Mouse (Mus musculus): Measurements from ENCODE around the gene Mob3b.

Gene Mob3b

DNA sequence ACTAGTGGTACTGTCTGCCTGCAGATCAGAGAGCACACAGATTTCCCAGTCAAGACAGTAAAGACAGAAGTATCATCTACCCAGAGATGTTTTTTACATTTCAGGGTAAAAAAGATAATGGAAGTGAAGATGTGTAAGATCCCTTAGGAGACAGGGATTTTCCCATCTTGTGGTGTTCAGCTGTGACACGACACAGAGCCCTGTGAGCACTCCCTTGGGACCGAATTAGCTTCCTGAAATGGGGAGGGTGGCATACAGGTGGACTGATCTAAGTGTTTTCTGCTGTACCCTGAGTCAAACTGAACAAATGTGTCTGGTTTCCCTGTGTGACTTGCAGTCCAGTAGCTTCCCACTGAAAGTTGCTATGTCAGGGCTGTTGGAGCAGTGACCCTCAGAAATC is 42.3 kb downstream of the Mob3b start:
- DNase-seq (ENCODE audit: low read depth), result no peak

DNA sequence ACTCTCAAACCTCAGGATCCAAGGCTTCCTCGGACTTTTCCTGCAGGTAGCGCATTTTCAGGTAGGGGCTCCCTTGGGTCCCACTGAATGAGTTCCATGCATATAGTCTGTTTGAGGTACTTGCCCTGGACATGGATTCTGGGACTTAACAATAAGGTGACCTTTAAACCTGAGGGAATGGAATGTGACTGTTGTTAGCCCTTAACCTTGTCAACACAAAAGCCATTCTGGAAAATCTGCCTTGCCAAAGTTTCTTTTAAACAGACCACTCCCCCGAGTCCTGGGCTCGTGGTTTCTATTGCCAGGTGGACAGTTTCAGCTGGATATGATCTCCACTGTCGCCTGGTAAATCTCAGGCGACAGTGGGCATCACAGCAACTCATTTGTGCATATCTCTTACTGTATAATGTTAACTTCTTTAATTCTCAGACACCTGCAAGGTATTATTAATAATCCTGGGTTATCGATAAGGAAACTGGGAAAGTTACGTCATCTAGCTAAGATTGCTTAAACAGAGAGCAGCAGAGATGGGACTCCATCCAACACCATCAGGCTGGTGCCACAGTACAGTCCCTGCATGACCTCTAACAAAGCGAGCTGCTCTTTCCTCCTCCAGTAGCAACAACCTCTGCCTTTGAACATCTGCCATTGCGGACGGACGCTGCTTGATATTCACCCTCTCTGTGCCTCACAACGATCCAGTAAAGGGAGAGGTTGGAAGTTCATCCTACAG is 43.6 kb downstream of the Mob3b start:
- DNase-seq (ENCODE audit: low read depth), result no peak

DNA sequence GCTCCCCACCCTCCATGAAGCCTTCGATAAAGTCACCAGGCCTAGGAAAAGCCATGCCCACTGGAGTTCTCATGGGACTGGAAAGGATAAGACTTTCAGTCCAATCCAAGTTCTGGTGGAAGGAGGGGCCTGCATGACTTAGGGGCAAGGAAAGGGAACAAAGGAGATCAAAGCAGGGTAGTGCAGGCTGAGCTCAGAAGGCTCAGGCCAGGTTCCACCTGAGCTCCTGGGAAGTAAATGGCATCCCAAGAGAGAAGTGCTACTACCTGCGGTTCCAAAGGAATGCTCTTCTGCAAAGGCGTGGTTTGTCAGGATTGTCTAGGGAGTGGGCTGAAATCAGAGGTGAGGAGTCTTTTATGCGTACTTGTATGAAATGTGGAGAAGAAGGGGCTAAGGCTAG is 44.8 kb downstream of the Mob3b start:
- no peak for DNase-seq (ENCODE audit: low read depth)

DNA sequence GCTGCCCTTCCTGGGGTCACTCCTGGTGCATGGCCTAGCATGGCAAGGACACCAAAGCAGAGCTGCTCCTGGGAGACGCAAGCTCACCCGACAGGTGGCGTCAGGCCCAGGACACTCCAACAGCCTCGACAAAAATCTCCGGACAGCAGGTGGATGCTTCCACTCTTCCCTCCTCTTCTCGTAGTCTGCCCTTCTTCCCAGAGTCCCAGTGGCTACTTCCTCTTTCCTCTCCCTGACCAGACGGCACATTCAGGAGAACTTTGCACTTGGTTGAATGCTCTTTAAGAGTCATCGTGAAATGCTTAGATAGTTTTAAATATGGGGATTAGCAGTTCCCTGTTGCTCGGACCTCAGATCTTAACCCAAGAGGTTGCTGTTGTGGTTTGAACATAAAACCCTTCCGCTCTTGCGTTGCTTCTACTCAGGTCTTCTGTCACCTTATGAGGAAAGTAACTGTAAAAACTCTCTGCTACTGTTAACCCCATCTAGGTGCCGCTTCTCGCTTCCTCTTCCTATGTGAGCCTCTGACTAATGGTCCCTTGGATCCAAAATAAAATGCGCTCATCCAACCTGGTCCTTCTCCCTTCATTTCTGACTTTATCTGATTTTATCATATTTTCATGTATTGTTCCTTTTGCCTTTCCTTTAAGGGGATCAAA is 52.0 kb downstream of the Mob3b start:
- no peak for DNase-seq (ENCODE audit: low read depth)

DNA sequence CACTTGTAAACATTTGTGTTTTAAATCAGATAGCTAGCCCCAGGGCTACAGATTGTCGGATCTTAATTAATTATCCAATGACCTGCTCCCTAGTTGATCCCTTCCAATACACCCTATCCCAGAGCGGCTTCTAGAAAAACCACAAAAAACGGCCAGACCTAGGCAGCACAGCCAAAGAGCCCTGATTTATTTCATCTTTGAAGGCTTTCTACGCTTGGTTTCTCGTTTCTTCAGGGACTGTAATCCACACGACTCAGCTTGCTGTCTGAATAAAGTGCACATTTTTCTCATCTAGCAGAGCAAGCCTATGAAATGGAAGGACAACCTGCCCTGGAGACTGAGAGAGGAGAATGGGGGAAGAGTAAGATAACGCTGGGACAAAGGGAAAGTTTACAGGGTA is 56.1 kb downstream of the Mob3b start:
- no peak for DNase-seq (ENCODE audit: low read depth)

DNA sequence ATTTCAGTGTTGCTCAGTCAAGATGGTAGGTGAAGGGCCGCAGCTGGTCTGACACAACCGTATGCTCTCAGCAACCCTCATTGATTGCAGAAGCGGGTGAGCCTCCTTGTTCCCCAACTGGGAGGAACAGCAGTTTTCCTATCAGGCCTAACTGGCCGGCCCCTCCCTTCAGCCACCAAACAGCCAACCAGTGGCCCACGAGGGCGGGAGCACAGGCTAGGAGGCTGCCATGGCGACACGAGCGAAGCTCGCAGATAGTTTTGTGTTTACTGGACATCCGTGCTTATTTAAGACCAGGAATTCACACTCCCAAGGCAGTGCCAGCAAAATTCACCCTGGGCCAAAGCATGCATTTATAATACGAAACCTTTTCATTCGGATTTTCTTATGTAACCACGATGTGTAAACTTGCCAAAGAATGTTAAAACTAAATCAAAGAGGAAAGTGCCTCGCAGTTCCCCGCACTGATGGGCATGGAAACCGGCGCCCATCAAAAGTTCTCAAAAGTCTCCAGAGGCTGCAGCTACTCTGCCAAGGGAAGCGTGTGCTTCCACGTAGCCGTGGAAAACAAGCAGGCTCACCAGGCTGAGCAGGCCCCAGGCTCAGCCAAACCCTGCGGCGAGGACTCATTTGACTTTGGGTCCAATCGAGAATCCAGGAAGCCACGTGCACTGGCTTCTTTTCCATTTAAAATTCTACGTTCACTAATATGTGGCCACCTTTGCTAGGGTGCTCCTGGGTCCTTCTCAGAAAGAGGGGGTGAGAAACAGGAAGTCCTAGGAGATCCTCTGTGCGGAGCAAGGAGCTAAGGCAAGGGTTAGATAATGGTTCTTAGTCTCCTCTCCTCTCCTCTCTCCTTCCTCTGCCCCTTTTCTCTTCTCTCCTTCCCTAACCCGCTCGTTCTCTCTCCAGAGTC is 57.2 kb downstream of the Mob3b start:
- DNase-seq (ENCODE audit: low read depth), result peak; percentile 15

DNA sequence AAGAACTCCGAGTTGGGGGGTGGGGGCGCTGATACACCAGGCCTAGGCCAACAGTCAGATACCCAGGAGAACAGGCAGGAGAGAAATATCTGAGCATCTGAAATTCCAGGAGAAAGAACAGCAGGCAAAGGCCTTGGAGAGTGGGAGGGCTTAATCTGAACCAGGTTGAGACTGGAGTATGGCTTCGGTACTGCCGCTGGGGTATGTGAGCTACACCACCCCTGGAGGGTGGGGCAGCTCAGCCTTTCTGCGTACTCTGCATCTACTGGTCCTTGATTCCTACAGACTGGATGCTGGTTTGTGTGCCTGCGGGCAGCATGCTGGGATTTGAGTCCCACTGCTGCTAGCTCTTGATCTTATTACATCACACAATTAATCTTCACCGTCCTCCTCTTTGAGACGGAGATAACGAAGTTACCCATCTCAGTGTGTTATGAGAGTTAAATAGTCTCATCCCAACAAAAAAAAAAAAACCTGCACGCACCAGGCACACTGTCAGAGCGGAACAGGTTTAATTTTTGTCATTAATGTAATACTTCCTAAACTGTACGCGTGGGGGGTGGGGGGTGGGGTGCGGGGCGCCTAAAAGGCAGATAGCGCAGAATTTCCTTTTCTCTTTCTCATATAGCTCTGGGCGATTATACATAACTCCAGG is 57.9 kb downstream of the Mob3b start:
- no peak for DNase-seq (ENCODE audit: low read depth)

DNA sequence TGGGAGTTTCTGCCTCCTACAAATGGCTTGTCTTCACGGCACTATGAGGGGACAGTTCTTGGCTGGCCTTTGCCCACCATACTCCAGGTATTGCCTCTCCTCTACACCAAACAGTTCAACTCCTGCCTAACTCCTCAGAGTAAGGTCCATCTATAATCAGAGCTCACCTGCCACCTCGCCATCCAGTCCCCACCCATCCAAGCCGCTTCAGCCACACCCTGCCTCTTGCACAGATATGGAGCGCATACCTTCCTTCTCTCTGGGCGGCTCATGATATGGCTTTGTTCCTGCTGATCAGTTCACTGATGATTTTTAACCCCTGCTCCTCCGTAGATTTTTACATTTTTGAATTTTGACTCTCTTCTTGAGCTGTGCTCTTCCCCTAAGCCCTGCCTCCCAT is 58.7 kb downstream of the Mob3b start:
- no peak for DNase-seq (ENCODE audit: low read depth)

DNA sequence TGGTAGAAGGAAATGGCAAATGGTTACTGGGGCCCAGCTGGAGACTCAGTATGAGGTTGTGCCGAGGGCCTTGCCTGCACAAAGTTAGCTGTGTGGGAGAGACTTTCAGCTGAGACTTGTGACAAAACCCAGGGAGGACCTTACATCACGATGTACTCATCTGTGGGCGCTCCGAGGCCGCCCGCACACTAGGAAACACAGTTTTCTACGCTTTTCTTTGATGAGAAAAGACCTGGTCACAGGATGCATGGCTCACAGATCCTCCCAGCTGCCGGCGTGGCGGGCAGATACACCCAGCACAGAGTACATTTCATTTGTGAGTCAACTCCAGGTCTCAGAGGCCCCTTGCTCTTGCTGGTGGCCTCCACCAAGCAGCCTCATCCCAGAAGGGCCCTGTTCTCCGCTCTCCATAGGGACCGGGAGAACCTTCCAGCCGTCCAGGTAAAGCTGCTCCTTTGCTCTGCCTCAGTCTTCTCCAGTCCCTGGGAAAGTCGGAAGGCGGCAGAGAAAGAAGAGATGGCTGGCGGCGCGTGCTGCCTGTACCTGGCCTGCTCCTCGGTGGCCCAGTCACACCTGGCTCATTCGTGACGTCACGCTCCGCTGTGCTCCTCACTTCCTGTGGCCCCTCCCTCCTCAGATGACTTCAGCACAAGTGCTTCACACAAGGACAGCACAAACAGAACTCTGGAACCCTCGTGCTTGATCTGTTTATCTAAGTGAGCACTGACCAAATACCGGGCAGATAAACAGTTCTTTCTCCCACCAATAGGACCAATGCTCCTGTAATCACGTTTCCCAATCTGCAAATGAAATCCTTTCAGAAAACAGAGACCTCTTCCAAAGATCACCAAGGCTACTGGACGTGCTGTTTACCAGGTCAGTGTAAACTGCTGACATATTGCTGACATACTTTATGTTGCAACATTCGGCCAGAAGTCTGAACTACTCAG is 60.8 kb downstream of the Mob3b start:
- peak; percentile 45 for DNase-seq (ENCODE audit: low read depth)

DNA sequence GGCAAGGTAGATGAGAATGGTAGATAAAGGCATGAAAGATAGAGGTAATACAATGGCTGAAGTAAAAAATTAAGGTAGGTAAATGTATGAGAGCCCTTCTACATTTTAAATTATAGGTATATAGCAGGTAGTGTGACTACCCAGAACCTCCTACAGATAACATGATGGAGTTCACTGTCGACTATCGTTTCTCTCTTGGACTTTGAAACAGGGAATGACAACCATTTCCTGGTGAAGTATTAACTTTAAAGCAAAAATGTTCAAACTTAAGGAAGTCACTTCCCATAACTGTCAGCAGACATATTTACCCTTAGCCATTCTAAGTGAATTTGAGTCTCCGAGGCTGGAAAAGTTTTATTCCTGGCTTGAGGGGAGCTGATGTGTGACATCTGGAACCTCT is 64.8 kb downstream of the Mob3b start:
- DNase-seq (ENCODE audit: low read depth), result no peak

DNA sequence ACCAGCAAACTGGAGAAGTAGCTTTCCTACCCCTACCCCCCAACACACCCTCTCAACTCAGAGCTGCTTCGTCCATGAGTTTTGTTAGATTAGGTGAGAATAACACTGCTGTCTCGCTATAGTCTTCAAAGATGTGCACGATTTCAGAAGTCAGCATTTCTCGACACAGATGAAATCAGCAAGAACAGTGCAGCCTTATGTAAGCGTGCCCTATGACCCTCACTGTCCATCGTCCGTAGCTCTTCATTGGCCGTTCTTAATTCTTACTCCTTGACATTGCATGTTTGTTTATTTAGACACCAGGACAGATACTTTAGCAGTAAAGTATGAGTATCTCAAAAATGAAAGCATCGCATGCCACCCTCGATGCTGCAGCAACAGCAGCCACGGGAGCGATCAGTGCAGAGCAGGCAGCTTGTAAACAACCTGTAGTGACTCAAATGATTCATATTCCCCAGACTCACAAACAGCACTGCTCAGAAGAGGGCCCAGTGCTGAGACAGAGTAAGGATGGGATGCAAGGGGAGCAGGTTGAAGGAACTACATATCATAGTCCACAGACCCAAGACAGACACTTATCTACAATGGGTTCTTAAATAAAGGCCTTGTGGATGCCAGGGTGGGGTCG is 66.0 kb downstream of the Mob3b start:
- DNase-seq (ENCODE audit: low read depth), result no peak

DNA sequence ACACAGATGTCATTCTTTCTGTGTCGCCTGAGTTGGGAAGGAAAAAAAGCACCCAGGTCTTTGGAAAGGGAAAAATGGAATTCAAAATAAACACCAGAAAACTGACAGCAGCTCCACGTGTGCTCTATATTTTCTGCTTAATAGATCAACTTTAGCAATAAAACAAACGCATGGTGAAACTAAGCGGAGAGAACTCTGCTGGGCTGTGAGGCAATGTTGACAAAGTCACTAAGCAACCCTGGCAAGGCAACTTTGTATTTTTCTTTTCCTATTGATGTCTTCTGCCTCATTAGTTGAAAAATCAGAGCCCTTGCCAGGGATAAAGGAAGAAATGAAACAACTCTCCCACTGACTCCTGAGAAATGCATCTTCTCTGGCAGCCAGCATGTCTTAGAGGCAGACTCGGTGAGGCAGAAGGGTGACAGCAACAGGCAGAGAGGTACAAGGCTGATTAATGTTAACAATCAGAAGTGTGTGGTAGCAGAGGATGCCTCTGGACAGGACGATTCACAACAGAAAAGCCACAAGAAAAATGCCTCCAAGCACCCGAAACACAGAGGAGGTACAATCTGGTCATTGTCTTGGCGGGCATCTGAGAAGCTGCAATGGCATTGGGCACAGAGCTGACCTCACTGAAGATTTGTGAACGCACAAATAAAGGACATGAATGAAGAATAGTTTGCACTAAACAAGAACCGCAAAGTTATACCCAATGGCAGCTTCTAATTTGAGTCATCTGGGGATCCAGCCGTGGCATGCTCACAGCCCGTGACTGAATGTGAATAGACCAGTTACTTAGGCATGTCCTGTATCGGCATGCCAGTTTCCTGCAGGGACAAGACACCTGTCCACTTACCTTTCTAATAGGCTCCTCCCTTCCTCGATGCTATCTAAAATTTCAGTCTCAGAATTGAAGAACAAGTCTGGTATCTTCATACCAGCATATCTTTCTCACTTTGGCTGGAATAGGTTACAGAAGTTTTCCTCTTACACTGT is 67.7 kb downstream of the Mob3b start:
- no peak for DNase-seq (ENCODE audit: low read depth)

DNA sequence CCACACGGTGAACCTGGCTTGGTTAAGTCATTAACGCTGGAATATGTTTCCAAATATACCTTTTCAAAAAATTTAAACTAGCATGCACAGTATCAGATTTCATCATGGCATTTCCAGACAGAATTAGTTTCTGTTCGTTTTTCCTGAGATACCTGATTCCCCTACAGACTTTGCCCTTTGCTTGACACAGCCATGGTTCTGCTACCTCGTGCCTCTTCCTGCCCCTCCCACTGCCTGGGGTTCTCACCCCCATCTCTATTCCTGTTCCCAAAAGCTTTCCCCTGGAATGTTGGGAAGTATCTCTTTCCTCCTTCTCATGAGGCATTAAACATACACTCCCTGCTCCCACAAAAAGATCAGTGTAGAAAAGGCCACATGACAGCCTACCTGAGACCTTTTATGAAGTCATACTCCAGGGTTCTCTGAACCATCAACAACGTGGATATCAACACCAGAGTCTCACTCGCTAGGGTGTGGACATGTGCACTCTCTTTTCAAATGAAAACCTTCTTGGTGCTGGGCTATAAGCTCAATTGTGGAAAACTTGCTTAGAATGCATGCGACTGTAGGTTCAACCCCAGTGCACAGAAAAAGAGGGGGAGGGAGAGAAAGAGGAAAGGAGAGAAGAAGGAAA is 71.1 kb downstream of the Mob3b start:
- DNase-seq (ENCODE audit: low read depth), result no peak

DNA sequence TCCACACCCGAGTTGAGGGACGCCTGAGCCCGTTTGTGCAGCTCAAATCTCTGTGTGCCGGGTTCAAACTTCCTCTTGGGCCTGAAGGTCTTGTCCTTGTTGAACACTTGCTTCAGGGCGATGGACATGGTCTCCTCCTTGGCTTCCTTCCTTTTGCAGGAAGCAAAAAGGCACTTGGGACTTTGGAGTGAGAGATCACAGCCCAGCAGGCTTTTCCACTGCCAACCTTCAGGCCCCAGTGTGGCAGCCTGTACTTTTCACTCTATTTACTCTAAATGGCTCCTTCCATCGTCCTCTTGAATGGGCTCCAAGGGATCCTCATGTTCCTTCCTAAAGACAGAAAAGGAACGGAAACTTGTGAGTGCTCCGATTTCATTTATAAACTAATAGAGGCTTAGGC is 73.2 kb downstream of the Mob3b start:
- DNase-seq (ENCODE audit: low read depth), result no peak

DNA sequence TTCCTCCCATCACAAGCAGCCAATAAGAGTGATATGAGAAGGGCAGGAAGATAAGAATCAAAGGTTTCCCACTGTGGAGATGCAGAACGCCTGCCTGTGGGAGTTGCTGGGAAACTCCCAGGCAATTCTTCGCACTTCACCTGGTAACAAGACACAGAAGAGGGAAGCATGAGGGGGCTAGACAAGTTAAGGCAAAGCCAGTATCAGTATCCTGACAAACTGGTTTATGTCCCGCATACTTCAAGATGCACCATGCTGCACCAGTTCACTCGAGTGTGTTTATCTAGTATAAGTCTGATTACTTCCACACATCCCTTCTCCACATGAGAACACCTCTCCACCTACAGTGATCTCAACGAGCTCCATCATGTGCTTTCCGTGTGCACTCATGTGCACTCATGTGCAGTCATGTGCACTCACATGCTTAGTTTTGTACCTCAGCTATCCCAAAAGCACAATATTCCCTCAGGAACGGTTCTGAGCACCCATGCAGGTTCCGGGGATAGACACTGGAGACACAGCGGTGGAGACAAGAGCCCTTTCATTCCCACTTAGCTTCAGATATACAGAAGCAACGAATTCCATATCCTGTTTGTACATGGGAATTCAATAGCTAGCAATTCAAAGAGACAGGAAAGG is 74.7 kb downstream of the Mob3b start:
- no peak for DNase-seq (ENCODE audit: low read depth)

DNA sequence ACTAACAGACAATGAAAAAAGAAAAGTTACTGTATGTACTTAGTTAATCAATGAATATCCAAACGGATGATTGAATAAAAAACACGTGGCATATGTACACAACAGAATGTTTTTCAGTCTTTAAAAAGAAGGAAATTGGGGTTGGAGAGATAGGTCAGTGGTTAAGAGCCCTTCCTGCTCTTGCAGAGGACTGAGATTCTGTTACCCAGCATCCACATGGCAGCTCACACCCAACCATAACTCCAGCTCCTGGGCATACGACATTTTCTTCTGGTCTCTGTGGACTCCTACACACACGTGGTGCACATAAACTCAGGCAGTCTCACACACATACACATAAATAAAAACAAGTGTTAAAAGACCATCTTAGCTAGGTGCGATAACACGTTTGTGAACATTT is 77.0 kb downstream of the Mob3b start:
- no peak for DNase-seq (ENCODE audit: low read depth)

DNA sequence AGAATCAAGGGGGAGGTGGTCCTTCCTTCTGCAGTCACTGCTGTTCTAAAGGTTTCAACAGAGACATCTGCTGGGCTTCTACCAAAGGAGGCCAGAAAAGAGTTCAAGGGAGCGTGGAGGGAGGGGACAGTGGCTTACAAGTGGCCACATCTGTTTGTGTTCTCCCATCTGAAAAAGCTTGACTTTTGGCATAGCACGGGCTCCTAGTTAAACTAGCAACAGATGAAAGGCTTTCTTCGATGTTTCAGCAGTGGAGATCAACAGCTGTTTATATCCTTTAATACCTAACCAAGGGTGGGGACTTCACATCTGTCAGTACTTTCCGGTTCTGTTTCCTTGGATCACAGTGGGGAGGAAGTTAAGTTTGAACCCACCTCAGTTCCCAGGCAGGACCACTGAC is 88.5 kb downstream of the Mob3b start:
- DNase-seq (ENCODE audit: low read depth), result no peak

DNA sequence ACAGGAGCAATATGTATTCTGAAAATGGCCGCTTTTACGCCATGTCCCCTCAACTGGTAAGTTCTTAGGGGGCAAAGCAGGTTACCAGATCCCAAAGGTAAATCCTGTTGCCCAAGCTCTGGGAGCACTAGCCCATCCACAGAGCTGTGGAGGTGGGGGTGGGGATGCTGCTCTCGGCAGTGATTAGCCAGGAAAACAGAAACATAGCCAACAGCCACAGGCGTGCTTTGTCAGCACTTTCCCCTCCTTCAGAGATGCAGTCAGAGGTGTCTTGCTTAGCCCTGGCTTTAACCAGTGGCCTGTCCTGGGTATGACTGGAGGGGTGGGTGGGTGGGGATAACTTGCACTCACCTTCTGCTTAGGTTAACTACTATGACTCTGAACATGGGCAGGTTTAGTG is 91.1 kb downstream of the Mob3b start:
- DNase-seq (ENCODE audit: low read depth), result no peak

Data from induced T-regulatory cell, adult 2 months (primary cell).